In the genomic region with DNA sequence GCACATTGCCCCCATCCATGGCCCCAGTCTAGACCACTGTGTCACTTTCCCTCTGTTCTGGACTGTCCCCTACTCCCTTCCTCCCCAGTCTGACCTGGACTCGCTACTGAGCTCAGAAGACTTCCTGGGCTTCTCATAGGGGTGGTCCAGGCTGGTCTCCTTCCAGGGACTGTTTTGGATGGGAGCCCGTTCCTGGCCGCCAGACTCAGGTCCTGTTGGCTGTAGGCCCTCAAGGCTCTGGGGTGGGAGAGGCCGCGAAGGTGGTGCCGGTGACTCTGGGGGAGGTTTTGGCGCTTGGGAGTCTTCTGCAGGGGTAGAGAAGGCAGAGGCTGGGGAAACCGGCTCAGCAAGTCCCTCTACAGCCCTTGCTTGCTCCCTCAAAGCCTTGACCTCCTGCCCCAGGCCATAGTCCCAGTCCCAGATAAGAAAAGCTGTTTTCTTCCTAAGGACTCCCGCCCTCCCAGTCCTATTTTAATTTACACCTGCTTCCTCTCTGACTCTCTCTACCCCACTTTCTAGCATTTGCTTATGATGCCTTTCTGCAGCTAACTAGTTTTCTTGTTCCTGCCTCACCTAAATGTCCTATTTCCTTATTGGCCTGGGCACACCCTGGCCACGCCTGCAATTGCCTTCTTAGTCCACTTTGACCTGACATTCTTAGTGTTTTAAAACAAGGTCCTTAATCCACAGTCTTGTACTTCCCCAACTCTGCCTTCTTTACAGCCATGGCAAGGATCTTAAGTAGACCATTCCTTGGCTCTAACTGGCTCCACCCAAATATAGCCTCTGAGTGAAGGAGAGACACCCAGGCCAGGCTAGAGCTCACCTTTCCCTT, we compare ENCODE assay signal across 20 mouse cellular contexts. TPM values are rescaled to one million over a fixed set of nuclear protein-coding genes. Genes with fewer than 3 reads are reported as not detected.
DNase-seq lines count a peak whose midpoint lies in the region; ATAC-seq and TF ChIP-seq lines count a peak whose summit lies in the region.
"Had no signal": no experiment of that assay in that cellular context is flagged by ENCODE, and none has a peak within 500 bp of the region (broad histone marks: within the 10 kb centered on the region; RNA-seq: fewer than 3 reads in every experiment).

No protein-coding gene starts in this region.

- H3K9me3 ChIP-seq in lung, embryonic 16.5 days (ENCODE audit: control insufficient read depth, low read length) = no peaks in the 10 kb centered on the region
- no peaks in the 10 kb centered on the region for H3K9me3 ChIP-seq in stomach, postnatal 0 days (ENCODE audit: control insufficient read depth, low read length)
- H3K9me3 ChIP-seq: forebrain, embryonic 15.5 days; heart, embryonic 15.5 days; hindbrain, embryonic 13.5 days; limb, embryonic 10.5 days; liver, embryonic 15.5 days; neural tube, embryonic 15.5 days had no signal

- WGBS in lung, embryonic 16.5 days = 40% methylated on average over 10 of the region's 10 CpGs
- WGBS in stomach, postnatal 0 days = 49% methylated on average over 10 of the region's 10 CpGs

- no peak overlapping the region for H3K9ac ChIP-seq in lung, embryonic 16.5 days (ENCODE audit: low read length)
- H3K9ac ChIP-seq in stomach, postnatal 0 days (ENCODE audit: low read length) = peak overlapping the region; percentile 13; the same call in 1 of the 2 replicates
- H3K9ac ChIP-seq: forebrain, embryonic 15.5 days; heart, embryonic 15.5 days; hindbrain, embryonic 13.5 days; liver, embryonic 15.5 days; neural tube, embryonic 15.5 days had no signal

- peak; percentile 31 to 64 for DNase-seq in cerebellum, postnatal 10 days
- no peak for DNase-seq in cerebellum, adult 9-10 months
- DNase-seq in ovary, postnatal 36 days (ENCODE audit: low spot score) = peak; percentile 40
- no peak for DNase-seq in ovary, postnatal 14 days (ENCODE audit: low spot score)
- peak; percentile 88 for DNase-seq in stomach, postnatal 0 days (ENCODE audit: low spot score)
- no peak for DNase-seq in layer of hippocampus, adult 11-12 months (ENCODE audit: low spot score)
- DNase-seq in thymus, postnatal 14 days = no peak
- DNase-seq: adrenal gland, postnatal 10 days; cerebellum, postnatal 25 days; gastrocnemius, postnatal 14 days; right cerebral cortex, postnatal 25 days had no signal

- peaks cover 10% of the 10 kb centered on the region for H3K4me1 ChIP-seq in lung, embryonic 16.5 days (replicated peaks; ENCODE audit: control insufficient read depth, insufficient read depth, low read length)
- H3K4me1 ChIP-seq in stomach, postnatal 0 days (replicated peaks; ENCODE audit: control insufficient read depth, insufficient read depth) = peaks cover 7% of the 10 kb centered on the region; the same call in 1 of the 2 replicates
- H3K4me1 ChIP-seq: forebrain, embryonic 15.5 days; heart, embryonic 15.5 days; limb, embryonic 10.5 days; liver, embryonic 15.5 days had no signal

- peaks cover 7% of the 10 kb centered on the region; the same call in 1 of the 2 replicates for H3K36me3 ChIP-seq in lung, embryonic 16.5 days (ENCODE audit: control insufficient read depth, insufficient read depth, low read length)
- H3K36me3 ChIP-seq in stomach, postnatal 0 days (ENCODE audit: control insufficient read depth, insufficient read depth, low read length) = peaks cover 5% of the 10 kb centered on the region; the same call in 1 of the 2 replicates
- H3K36me3 ChIP-seq: heart, embryonic 15.5 days; liver, embryonic 15.5 days; neural tube, embryonic 15.5 days had no signal

- no peaks in the 10 kb centered on the region for H3K27me3 ChIP-seq in lung, embryonic 16.5 days (ENCODE audit: control insufficient read depth, insufficient read depth, low read depth, low read length)
- no peaks in the 10 kb centered on the region for H3K27me3 ChIP-seq in stomach, postnatal 0 days (ENCODE audit: control insufficient read depth, insufficient read depth, low read length)
- H3K27me3 ChIP-seq: forebrain, embryonic 15.5 days; heart, embryonic 15.5 days; hindbrain, embryonic 13.5 days; neural tube, embryonic 15.5 days had no signal

- peak overlapping the region; percentile 57 for H3K27ac ChIP-seq in lung, embryonic 16.5 days (ENCODE audit: low read length)
- H3K27ac ChIP-seq in stomach, postnatal 0 days (replicated peaks) = peak overlapping the region; percentile 76
- H3K27ac ChIP-seq: forebrain, embryonic 15.5 days; heart, embryonic 15.5 days; hindbrain, embryonic 13.5 days; limb, embryonic 10.5 days; liver, embryonic 15.5 days; neural tube, embryonic 15.5 days had no signal

- ATAC-seq in lung, embryonic 16.5 days (ENCODE audit: low read depth) = peak; percentile 88
- ATAC-seq in stomach, postnatal 0 days (ENCODE audit: low FRiP score, low TSS enrichment) = peak; percentile 79
- ATAC-seq: forebrain, embryonic 15.5 days; midbrain, embryonic 16.5 days had no signal

- TF ChIP-seq EP300 in stomach, postnatal 0 days (optimal IDR thresholded peaks at IDR 0.05) = no peak

- no peak overlapping the region for H3K4me3 ChIP-seq in lung, embryonic 16.5 days (ENCODE audit: low read length)
- H3K4me3 ChIP-seq in stomach, postnatal 0 days (ENCODE audit: low read depth, low read length) = no peak overlapping the region
- H3K4me3 ChIP-seq: forebrain, embryonic 15.5 days; heart, embryonic 15.5 days; hindbrain, embryonic 13.5 days; limb, embryonic 10.5 days; liver, embryonic 15.5 days; neural tube, embryonic 15.5 days had no signal

- no peak for TF ChIP-seq CTCF in stomach, postnatal 0 days (IDR thresholded peaks at IDR 0.05; ENCODE audit: low read depth)

- no peak overlapping the region for H3K4me2 ChIP-seq in lung, embryonic 16.5 days (ENCODE audit: low read depth, low read length)
- H3K4me2 ChIP-seq in stomach, postnatal 0 days (replicated peaks; ENCODE audit: low read depth) = no peak overlapping the region
- H3K4me2 ChIP-seq: forebrain, embryonic 15.5 days; heart, embryonic 15.5 days; hindbrain, embryonic 13.5 days; liver, embryonic 15.5 days; neural tube, embryonic 15.5 days had no signal

RNA-seq across cellular contexts. Expression of gene Mroh3, which starts 7.6 kb away (rescaled TPM):
- 0.24 TPM in 1 of 2 replicates, not detected in the other for polyA plus RNA-seq in lung, embryonic 16.5 days (2015; fragmentation: Nextera tagmentation; extraction: Ambion mirVana)
- 0.34 and 0.78 TPM in 2 replicates for polyA plus RNA-seq in stomach, postnatal 0 days (2015; fragmentation: Nextera tagmentation; extraction: Ambion mirVana)
- polyA plus RNA-seq: embryonic facial prominence, embryonic 14.5 days; forebrain, embryonic 15.5 days; heart, embryonic 15.5 days; hindbrain, embryonic 13.5 days; liver, embryonic 15.5 days; midbrain, embryonic 16.5 days; neural tube, embryonic 15.5 days had no signal

RNA-seq across cellular contexts. Expression of gene Inava, which starts 13.8 kb away (rescaled TPM):
- polyA plus RNA-seq in lung, embryonic 16.5 days (2015; fragmentation: Nextera tagmentation; extraction: Ambion mirVana) = 15.2 and 15.3 TPM in 2 replicates
- 32.0 and 35.7 TPM in 2 replicates for polyA plus RNA-seq in stomach, postnatal 0 days (2015; fragmentation: Nextera tagmentation; extraction: Ambion mirVana)

RNA-seq across cellular contexts. Expression of gene Gpr25, which starts 40.4 kb away (rescaled TPM):
- polyA plus RNA-seq in lung, embryonic 16.5 days (2015; fragmentation: Nextera tagmentation; extraction: Ambion mirVana) = not detected in 2 replicates
- polyA plus RNA-seq in stomach, postnatal 0 days (2015; fragmentation: Nextera tagmentation; extraction: Ambion mirVana) = 0.12 TPM in 1 of 2 replicates, not detected in the other
- polyA plus RNA-seq: embryonic facial prominence, embryonic 14.5 days; limb, embryonic 10.5 days; liver, embryonic 15.5 days had no signal

Comparison
In these comparisons a context has a peak if more than half of its experiments do, and no peak if none do; other contexts are left out.
1. DNase-seq: peak in cerebellum, postnatal 10 days (2 of 2), ovary, postnatal 36 days (single experiment) and stomach, postnatal 0 days (single experiment); none in cerebellum, adult 9-10 months (single experiment), ovary, postnatal 14 days (single experiment), layer of hippocampus, adult 11-12 months (single experiment) and thymus, postnatal 14 days (single experiment).